Mouse (Mus musculus) layer of hippocampus, adult 2 months (tissue): ENCODE measurements around the gene Arl8a. TPM values are rescaled to one million over a fixed set of nuclear protein-coding genes. Genes with fewer than 3 reads are reported as not detected.
"Not testable (repeated sequence)": the region's sequence is repeated elsewhere in the genome, so short reads cannot be mapped to it uniquely, and the experiment has no call there.

Experiments
- DNase-seq, 2 experiments: peaks; one replicate each; pipeline ENCODE4 v3.0.0; 2022; ENCODE audit warnings: low spot score in 2 of 2
- H3K27ac ChIP-seq: fragments of 200-600 bp; 2 replicates; pipeline ENCODE4 v1.8.1; 2022
- H3K4me3 ChIP-seq: fragments of 200-600 bp; 2 replicates; pipeline ENCODE4 v1.8.1; 2022; ENCODE audit warnings: mild to moderate bottlenecking
- CTCF ChIP-seq: fragments of 200-600 bp; conservative IDR thresholded peaks from 2 replicates; pipeline ENCODE4 v1.8.1; 2022; ENCODE audit warnings: antibody characterized with exemption, mild to moderate bottlenecking, moderate library complexity
- long read RNA-seq, 2 experiments: library from polyadenylated mRNA; stranded (forward); transcript quantifications; one replicate each; pipeline ENCODE4 v2.0.0; 2021; ENCODE audit warnings: borderline mapping rate in 2 of 2
- total RNA-seq, 2 experiments: library from RNA; stranded (reverse); gene quantifications; 2 replicates each; pipeline ENCODE4 v1.2.3; 2021

The Arl8a gene
- 100 to 1,000 TPM; 247 to 258 TPM for total RNA-seq
- long read RNA-seq, experiment 1, transcript Arl8a-201 (7 exons, 1,713 nt): major isoform, 165 of 229 reads
- long read RNA-seq, experiment 1, partial matches to known transcripts: 4 of 229 reads
- long read RNA-seq, experiment 1, other reads (novel, unspliced or antisense): 60 of 229 reads
- long read RNA-seq, experiment 2, transcript Arl8a-201 (7 exons, 1,713 nt): major isoform, 225 of 291 reads
- long read RNA-seq, experiment 2, partial matches to known transcripts: 57 of 291 reads
- long read RNA-seq, experiment 2, other reads (novel, unspliced or antisense): 8 of 291 reads

DNA sequence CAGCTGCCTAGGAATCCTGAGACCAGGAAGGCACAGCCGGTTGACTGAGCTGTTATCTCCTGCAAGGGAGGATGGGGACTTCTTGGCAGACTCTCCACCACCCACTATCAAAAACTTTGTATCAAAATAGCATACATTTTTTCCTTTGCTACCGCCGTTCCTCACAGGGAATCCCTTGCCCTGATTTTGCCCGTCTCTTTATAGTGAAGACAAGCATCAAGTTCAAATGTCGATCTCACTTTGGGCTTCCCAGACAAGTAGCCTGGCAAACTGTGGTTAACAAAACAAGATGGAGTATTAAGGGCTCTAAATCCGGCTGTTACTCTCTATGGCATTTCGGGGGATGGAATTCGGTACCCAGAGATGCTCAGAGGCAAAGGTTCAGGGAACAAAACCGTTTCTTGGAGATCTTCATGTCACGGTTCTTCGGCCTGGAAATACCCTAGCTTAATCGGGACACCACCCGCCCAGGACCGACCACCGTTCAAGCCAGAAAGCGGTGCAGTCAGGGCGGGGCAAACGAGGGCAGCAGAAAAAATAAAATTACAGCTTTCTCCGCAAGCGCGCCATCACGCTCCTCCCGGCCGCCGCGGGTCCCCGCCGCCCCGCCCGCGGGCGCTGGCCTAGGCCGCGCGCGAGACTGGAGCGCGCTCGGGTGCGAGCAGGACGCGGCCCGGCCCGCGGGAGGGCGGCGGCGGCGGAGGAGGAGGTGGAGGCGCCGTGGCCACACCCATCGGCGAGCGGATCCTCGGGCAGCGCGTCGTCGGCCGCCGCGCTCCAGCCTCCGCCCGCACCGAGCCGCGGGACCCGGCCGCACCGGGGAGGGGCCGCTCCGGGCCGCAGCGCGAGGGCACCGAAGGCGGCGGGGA, at the start of gene Arl8a:
Gene Arl8a, plus strand, starts transcription at position 748 of the 869 bp plus-strand sequence.
- H3K4me3 ChIP-seq: peak within 1 kb of the TSS; percentile 98
- H3K27ac ChIP-seq: peak within 1 kb of the TSS; percentile 99
- peak; percentile 85 to 89 for DNase-seq
- TF ChIP-seq CTCF: no peak

DNA sequence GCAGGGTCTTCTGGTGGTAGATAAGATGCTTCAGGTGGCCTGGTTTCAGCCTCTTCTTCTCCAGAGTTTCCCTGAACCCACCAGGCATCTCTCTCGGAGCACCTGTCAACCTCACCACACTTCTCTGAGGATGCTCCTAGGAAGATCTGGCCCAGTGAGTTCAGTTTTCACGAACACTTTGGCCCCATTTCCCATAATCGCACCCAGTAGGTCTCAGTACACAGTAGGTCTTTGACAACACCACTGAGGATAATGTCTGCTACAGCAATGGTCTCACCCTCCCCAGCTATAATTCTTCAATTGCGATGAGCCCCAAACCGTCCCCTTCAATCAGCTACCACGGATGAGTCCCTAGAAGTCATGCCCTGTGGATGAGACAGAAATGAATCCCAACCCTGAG, 49.2 kb upstream of the Arl8a start:
- no peak for DNase-seq
- TF ChIP-seq CTCF: no peak
- Histone ChIP-seq H3K4me3 (no peak overlapping the region), H3K27ac (no peak overlapping the region)

DNA sequence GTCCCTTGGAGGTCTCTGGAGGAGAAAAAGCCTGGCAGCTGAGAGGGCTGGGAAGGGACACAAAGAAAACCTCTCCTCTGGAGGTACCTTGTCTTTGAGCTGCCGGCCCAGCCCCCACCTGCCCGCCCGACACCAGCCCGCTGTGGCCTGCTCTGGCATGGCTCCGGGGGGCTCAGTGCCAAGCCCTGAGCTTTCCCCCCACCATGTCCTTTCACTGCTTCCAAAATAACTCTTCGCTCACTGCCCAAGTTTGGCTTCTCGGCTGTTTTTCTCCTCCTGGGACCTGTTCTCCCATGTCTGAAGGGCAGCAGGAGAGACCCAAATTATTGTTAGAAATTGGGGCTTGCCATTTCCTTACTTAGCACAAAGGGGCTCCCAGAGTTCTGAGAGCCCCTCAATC, 48.2 kb upstream of the Arl8a start:
- Histone ChIP-seq H3K27ac (no peak overlapping the region), H3K4me3 (no peak overlapping the region)
- DNase-seq: no peak
- no peak for TF ChIP-seq CTCF

DNA sequence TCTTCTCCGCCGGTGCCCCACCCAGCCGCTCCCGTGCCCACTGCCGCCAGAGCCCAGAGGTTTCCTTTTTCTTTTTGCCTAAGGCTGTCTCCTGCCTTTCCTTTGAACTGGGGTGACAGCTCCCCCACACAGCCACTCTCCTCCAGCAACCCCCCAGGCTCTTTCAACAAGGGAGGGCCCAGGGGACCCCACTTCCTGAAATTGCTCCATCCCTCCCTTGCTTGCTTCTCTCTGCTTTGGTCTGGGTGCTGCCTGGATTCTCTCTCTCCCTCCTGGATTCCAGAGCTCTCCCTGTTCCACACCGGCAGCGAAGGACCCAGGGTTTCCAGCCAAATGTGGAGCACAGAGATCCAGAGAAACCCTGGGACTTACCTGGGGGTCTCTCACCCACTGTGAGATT, 46.2 kb upstream of the Arl8a start:
- no peak for TF ChIP-seq CTCF
- DNase-seq: no peak
- no peak overlapping the region for H3K4me3 ChIP-seq
- H3K27ac ChIP-seq: no peak overlapping the region

DNA sequence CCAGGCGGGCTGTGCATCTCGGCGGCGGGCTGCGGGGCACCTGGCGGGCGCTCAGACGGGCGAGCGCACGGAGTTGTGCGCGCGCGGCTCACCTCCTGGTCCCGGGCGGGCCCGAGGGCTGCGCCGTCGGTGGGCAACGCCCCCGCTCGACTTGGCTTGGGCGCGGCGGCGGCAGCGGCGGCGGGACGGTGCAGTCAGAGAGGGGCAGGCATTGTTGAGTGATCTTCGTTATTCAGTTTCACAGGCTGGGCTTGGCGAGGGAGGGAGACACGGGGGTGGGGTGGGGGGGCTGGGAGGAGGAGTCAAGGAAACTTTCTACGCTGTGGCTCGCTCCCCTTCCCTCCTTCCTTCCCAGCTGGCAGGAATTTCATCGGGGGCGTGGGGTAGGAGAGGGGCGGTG, 41.5 kb upstream of the Arl8a start, which contains the start of gene Lgr6:
Gene Lgr6, minus strand, starts transcription at position 153 of the 400 bp plus-strand sequence.
- Histone ChIP-seq H3K4me3 (peak within 1 kb of the TSS; percentile 23), H3K27ac (no peak within 1 kb of the TSS)
- TF ChIP-seq CTCF: no peak
- no peak for DNase-seq

DNA sequence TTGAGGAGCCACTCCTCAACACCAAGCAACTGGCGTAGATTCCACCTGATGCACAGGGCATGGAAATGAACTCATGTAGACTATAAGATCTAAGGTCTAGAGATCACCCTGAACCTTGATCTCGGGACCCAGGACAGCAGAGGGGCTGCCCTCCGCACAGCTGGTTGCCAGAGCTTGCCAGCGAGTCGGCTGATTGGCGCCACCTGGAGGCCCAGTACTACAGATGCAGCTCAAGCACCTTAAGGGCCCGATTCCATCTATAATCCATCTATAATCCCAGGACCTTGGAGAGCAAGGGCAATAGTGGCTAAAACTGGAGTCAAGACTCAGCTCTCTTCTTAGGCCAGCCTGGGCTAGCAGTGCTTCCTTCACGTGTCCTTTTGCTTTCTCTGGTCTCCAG, 40.7 kb upstream of the Arl8a start:
- peak; percentile 98 for TF ChIP-seq CTCF

DNA sequence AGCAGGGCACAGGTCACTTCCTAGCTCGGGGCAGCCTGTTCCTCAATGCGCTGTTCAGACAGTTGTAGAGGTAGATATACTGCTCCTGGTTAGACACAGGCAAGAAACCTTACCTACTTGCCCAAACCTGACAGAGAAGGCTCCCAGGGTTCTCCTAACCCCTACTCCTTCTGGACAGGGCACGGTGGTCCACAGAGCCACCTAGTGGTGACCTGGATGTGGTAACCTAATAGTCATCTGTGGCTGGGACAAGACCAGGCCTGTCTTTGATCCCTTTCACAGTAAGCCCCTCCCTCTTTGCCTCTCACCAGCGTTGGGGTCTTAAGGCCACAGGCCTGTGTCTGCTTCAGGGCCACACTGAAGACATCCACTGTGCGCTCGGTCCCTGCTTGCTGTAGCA, 38.0 kb upstream of the Arl8a start:
- DNase-seq: no peak

More for the DNA sequence above, 40.7 kb upstream of the Arl8a start:
- DNase-seq: peak; percentile 50 to 72
- H3K27ac ChIP-seq: no peak overlapping the region
- no peak overlapping the region for H3K4me3 ChIP-seq

DNA sequence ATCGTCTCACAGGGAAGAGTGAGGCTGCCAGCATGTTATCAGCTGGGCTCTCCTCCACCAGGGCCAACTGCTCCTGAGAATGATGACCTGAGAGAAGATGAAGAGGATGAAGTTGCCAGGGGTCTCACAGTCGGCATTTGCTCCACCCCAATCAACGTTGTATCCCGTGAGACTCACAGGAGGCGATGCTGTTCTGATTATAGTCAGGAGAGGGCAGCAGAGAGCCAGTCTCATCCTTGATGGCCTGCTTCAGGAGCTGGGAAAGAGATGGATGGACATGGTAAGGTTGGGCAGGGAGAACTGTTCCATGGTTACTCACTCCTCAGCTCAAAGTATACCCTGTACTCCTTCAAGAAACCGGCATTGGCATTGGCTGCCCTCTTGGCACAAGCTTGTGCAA, 36.5 kb upstream of the Arl8a start:
- DNase-seq: peak; percentile 60 to 87
- Histone ChIP-seq H3K27ac (no peak overlapping the region), H3K4me3 (no peak overlapping the region)
- TF ChIP-seq CTCF: peak; percentile 98

More for the DNA sequence above, 38.0 kb upstream of the Arl8a start:
- H3K4me3 ChIP-seq: no peak overlapping the region
- H3K27ac ChIP-seq: no peak overlapping the region
- TF ChIP-seq CTCF: peak; percentile 75

DNA sequence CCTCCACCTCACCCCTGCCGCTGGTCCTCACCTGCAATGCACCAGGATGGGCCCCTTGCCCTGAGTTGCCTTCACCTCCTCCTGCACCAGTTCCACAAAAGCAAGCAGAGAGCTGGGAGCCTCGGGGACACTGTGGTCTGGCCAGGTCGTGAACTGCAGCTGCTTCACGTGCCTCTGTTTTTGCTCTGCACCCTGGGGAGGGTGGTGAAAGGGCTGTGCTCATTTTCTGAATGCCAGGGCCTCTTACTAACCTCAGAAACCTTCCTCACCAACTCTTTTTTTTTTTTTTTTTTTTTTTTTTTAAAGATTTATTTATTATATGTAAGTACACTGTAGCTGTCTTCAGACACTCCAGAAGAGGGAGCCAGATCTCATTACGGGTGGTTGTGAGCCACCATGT, 35.4 kb upstream of the Arl8a start:
- H3K4me3 ChIP-seq, H3K27ac ChIP-seq, DNase-seq: not testable (repeated sequence)

DNA sequence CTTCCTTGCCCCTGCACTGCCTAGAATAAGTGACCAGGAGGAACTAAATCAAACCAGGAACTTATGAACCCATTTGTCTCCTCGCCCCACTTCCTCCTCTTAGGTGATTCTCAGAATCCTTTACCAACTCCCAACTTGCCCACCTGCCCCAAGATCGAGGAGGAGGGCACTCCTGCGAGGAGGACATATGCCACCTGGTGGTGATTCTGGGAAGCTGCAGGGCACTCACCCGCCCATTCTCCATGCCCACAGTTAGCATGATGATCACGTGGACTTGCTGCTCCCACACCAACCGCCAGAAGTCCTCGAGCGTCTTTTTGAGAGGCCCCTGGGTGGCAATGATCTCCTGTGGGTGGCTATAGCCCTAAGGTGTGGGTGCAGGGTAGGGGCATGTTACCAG, 34.0 kb upstream of the Arl8a start:
- peak; percentile 26 to 47 for DNase-seq
- H3K4me3 ChIP-seq: no peak overlapping the region
- no peak overlapping the region for H3K27ac ChIP-seq
- peak; percentile 97 for TF ChIP-seq CTCF

DNA sequence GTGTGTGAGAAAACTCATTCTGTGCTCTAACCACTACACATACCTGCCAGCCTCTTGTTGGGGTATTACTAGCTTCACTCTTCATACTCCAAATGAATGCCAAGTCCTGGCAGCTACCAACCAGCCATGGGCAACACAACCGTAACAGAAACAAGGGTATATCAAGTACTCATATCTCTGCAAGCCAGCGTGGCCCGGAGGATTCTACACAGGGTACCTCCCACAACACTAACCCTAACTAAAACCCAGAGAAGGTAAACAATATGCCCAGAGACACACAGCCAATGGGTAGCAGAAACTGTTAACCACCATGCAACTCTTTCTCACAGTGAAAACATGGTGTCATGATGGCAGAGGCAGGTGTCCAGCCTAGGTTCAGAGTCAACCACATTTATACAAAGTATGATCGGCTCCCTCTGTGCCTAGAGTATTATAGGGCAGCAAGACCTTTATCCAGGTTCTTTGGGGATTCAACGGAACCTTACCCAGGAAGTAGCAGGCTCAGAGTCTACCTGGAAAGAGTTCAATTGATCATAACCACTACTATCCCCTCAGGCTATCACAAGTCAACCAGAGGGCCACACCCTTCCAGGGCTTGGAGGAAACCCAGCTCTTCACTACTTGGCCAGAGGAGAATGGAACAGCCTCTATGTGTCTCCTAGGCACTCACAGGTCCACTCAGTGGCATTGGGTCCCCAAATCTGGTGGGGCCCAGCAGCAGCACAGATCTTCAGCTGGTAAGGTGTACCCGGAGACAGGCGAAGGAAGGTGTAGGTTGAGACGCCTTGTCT, 21.9 kb upstream of the Arl8a start:
- no peak overlapping the region for H3K4me3 ChIP-seq
- DNase-seq: no peak
- H3K27ac ChIP-seq: no peak overlapping the region
- TF ChIP-seq CTCF: no peak

DNA sequence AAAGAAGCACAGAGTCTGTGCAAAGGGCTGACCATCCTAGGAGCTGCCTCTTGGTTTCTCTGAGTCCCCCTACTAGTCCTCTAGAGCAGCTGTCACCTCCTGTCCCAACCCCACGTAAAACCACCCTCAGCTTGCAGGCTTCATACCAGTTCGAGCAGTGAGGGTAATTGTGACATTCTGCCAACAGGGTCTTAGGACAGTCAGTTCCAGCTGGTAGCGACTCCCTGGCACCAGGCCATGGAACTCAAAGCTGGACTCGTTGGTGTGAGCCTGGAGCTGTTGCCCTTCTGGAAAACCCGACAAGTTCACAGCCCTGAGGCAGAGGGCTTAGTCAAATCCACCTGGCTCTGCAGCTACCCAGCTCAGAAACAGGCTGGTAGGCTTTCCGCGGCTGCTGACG, 20.6 kb upstream of the Arl8a start:
- no peak overlapping the region for H3K4me3 ChIP-seq
- no peak for TF ChIP-seq CTCF
- no peak overlapping the region for H3K27ac ChIP-seq
- DNase-seq: no peak
